Mouse (Mus musculus) midbrain, embryonic 16.5 days (tissue): ENCODE measurements around the gene Gns. TPM values are rescaled to one million over a fixed set of nuclear protein-coding genes. Genes with fewer than 3 reads are reported as not detected.

Experiments used
- ATAC-seq: fragments of 200-750 bp; cut with Nextera tagmentation; 2 replicates; pipeline ENCODE4 v1.8.0; 2017; ENCODE audit warnings: moderate TSS enrichment
- H3K27ac ChIP-seq: fragments of 300-500 bp; sonication (generic); 2 replicates; pipeline ENCODE4 v1.5.1; 2014; ENCODE audit warnings: mild to moderate bottlenecking, low read length, mixed read lengths
- H3K27me3 ChIP-seq: fragments of 300-500 bp; sonication (generic); 2 replicates; pipeline ENCODE4 v1.6.1; 2014; ENCODE audit warnings: low read depth, low read length, mixed read lengths; ENCODE audit not compliant: control insufficient read depth, insufficient read depth
- H3K36me3 ChIP-seq: fragments of 300-500 bp; sonication (generic); 2 replicates; pipeline ENCODE4 v1.6.1; 2014; ENCODE audit warnings: mild to moderate bottlenecking, low read length, moderate library complexity, mixed read lengths; ENCODE audit not compliant: control insufficient read depth, insufficient read depth
- H3K4me1 ChIP-seq: fragments of 300-500 bp; sonication (generic); 2 replicates; pipeline ENCODE4 v1.6.1; 2014; ENCODE audit warnings: mild to moderate bottlenecking, low read length, mixed read lengths; ENCODE audit not compliant: control insufficient read depth, insufficient read depth
- H3K4me2 ChIP-seq: fragments of 300-500 bp; sonication (generic); 2 replicates; pipeline ENCODE4 v1.6.1; 2014; ENCODE audit warnings: mild to moderate bottlenecking, low read length, mixed read lengths
- H3K4me3 ChIP-seq: fragments of 300-500 bp; sonication (generic); 2 replicates; pipeline ENCODE4 v1.5.1; 2014; ENCODE audit warnings: low read depth, mild to moderate bottlenecking, low read length, moderate library complexity, mixed read lengths
- H3K9ac ChIP-seq: fragments of 300-500 bp; sonication (generic); 2 replicates; pipeline ENCODE4 v1.6.1; 2014; ENCODE audit warnings: low read depth, low read length, mixed read lengths
- H3K9me3 ChIP-seq: fragments of 300-500 bp; sonication (generic); replicated peaks from 2 replicates; pipeline ENCODE4 v1.6.1; 2014; ENCODE audit warnings: mild to moderate bottlenecking, low read length, mixed read lengths; ENCODE audit not compliant: control insufficient read depth, poor library complexity, severe bottlenecking
- WGBS: fragments of 180-500 bp; shearing (Covaris S2); extraction: QIAGEN DNeasy Blood & Tissue Kit; methylation state at CpG from one replicate; pipeline ENCODE4 v1.1.7; 2014; 5-methylcytosine and 5-hydroxymethylcytosine counted together
- polyA plus RNA-seq: library from polyadenylated mRNA; unstranded; fragments of >200 nt; fragmentation: Nextera tagmentation; extraction: Ambion mirVana; gene quantifications from 2 replicates; pipeline ENCODE4 v1.2.1, GENCODE M21; 2015

The Gns gene
- 38.3 and 38.6 TPM in 2 replicates for polyA plus RNA-seq

- Histone ChIP-seq H3K4me3 (peak within 1 kb of the TSS; percentile 81), H3K9ac (peak within 1 kb of the TSS; percentile 83), H3K4me2 (peak within 1 kb of the TSS; percentile 73), H3K4me1 (peaks cover 16% of the 10 kb centered on the region), H3K9me3 (no peaks in the 10 kb centered on the region), H3K27me3 (no peaks in the 10 kb centered on the region), H3K36me3 (no peaks in the 10 kb centered on the region), H3K27ac (peak within 1 kb of the TSS; percentile 72)
- ATAC-seq = peak; percentile 98
- under 1% methylated on average over 62 of the region's 72 CpGs for WGBS
Measured at GRCm38 (mm10) chr10:121364801-121365564, at the start of gene Gns. Gns (plus strand) TSS chr10:121365090.

GRCm38 (mm10) chr10:121315321-121316283 lies 49.3 kb upstream of the Gns start:
- no peak overlapping the region for H3K4me3 ChIP-seq
- ATAC-seq = no peak
- H3K4me2 ChIP-seq = peak overlapping the region; percentile 24; the same call in 1 of the 2 replicates
- peaks cover 6% of the 10 kb centered on the region; the same call in 1 of the 2 replicates for H3K4me1 ChIP-seq
- WGBS = 24% methylated on average over 27 of the region's 27 CpGs
- no peaks in the 10 kb centered on the region for H3K9me3 ChIP-seq
- H3K36me3 ChIP-seq = no peaks in the 10 kb centered on the region
- peak overlapping the region; percentile 14; the same call in 1 of the 2 replicates for H3K27ac ChIP-seq
- peak overlapping the region; percentile 15; the same call in 1 of the 2 replicates for H3K9ac ChIP-seq
- H3K27me3 ChIP-seq = no peaks in the 10 kb centered on the region

GRCm38 (mm10) chr10:121316361-121316760 lies 48.5 kb upstream of the Gns start:
- Histone ChIP-seq H3K4me1 (peaks cover 6% of the 10 kb centered on the region; the same call in 1 of the 2 replicates), H3K4me3 (no peak overlapping the region), H3K9ac (no peak overlapping the region), H3K27me3 (no peaks in the 10 kb centered on the region), H3K36me3 (no peaks in the 10 kb centered on the region), H3K27ac (no peak overlapping the region), H3K9me3 (no peaks in the 10 kb centered on the region), H3K4me2 (no peak overlapping the region)
- ATAC-seq = no peak
- WGBS = 85% methylated on average over 10 of the region's 10 CpGs

GRCm38 (mm10) chr10:121318397-121318950 lies 46.4 kb upstream of the Gns start:
- Histone ChIP-seq H3K36me3 (no peaks in the 10 kb centered on the region), H3K27ac (no peak overlapping the region), H3K9ac (no peak overlapping the region), H3K4me3 (no peak overlapping the region), H3K4me2 (no peak overlapping the region), H3K27me3 (no peaks in the 10 kb centered on the region), H3K4me1 (peaks cover 2% of the 10 kb centered on the region; the same call in 1 of the 2 replicates), H3K9me3 (no peaks in the 10 kb centered on the region)
- ATAC-seq = no peak
- WGBS = 79% methylated on average over 7 of the region's 7 CpGs

GRCm38 (mm10) chr10:121323493-121323892 lies 41.4 kb upstream of the Gns start:
- no peak overlapping the region for H3K27ac ChIP-seq
- H3K9ac ChIP-seq = no peak overlapping the region
- H3K4me3 ChIP-seq = no peak overlapping the region
- no peak overlapping the region for H3K4me2 ChIP-seq
- H3K36me3 ChIP-seq = no peaks in the 10 kb centered on the region
- no peaks in the 10 kb centered on the region for H3K4me1 ChIP-seq
- 82% methylated on average over 7 of the region's 7 CpGs for WGBS
- H3K9me3 ChIP-seq = no peaks in the 10 kb centered on the region
- H3K27me3 ChIP-seq = no peaks in the 10 kb centered on the region
- ATAC-seq = no peak

GRCm38 (mm10) chr10:121326167-121326566 lies 38.7 kb upstream of the Gns start:
- H3K27me3 ChIP-seq = no peaks in the 10 kb centered on the region
- no peak overlapping the region for H3K9ac ChIP-seq
- no peak overlapping the region for H3K4me3 ChIP-seq
- no peak overlapping the region for H3K27ac ChIP-seq
- ATAC-seq = no peak
- no peaks in the 10 kb centered on the region for H3K9me3 ChIP-seq
- no peak overlapping the region for H3K4me2 ChIP-seq
- no peaks in the 10 kb centered on the region for H3K4me1 ChIP-seq
- H3K36me3 ChIP-seq = no peaks in the 10 kb centered on the region

- H3K9me3 ChIP-seq = no peaks in the 10 kb centered on the region
- no peak overlapping the region for H3K27ac ChIP-seq
- H3K4me3 ChIP-seq = no peak overlapping the region
- no peaks in the 10 kb centered on the region for H3K36me3 ChIP-seq
- H3K4me1 ChIP-seq = no peaks in the 10 kb centered on the region
- H3K9ac ChIP-seq = no peak overlapping the region
- H3K4me2 ChIP-seq = no peak overlapping the region
- ATAC-seq = no peak
- no peaks in the 10 kb centered on the region for H3K27me3 ChIP-seq
- WGBS = 72% methylated on average over 4 of the region's 4 CpGs
Measured at GRCm38 (mm10) chr10:121329586-121329985, 35.3 kb upstream of the Gns start.

- H3K36me3 ChIP-seq = no peaks in the 10 kb centered on the region
- ATAC-seq = no peak
- H3K4me3 ChIP-seq = no peak overlapping the region
- H3K27me3 ChIP-seq = no peaks in the 10 kb centered on the region
- no peaks in the 10 kb centered on the region for H3K4me1 ChIP-seq
- 11% methylated on average over 7 of the region's 7 CpGs for WGBS
- no peak overlapping the region for H3K9ac ChIP-seq
- no peak overlapping the region for H3K27ac ChIP-seq
- no peak overlapping the region for H3K4me2 ChIP-seq
- H3K9me3 ChIP-seq = no peaks in the 10 kb centered on the region
Measured at GRCm38 (mm10) chr10:121330940-121331339, 34.0 kb upstream of the Gns start.
